Mouse (Mus musculus): ENCODE data around the gene Brip1. TPM values are rescaled to one million over a fixed set of nuclear protein-coding genes. Genes with fewer than 3 reads are reported as not detected.
A peak's percentile ranks its signal among the peaks of the same experiment; 100 is the strongest.

Gene Brip1
- polyA plus RNA-seq, 1 experiment from 2014 or later: 8.4 TPM

DNA sequence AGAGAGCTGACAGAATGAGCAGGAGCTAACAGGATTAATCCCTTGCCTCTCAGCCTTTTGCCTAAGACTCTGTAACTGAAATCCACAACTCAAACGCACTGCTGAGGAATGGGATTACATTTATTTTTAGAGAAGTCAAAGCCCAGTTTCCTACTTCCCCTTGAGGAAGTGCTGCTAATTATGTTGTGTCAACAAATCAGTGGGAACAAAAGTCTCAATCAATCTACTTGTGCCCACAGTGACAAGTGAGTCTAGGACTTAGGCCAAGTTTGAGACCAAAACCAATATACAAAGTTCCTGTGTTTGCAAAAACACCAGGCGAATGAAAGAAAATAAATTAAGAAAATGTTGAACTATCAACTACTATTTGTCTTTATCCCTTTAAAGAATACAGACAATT, 101.7 kb downstream of the Brip1 start:
- Histone ChIP-seq H3K36me3 (peaks cover 13% of the 10 kb centered on the region), H3K27me3 (no peaks in the 10 kb centered on the region), H3K27ac (no peak overlapping the region), H3K9me3 (no peaks in the 10 kb centered on the region), H3K9ac (no peak overlapping the region), H3K4me1 (no peaks in the 10 kb centered on the region), H3K4me2 (replicated peaks) (no peak overlapping the region), H3K4me3 (no peak overlapping the region)
- WGBS: 64% methylated on average over 2 of the region's 2 CpGs
- ATAC-seq (ENCODE audit: low FRiP score, low read depth): no peak

DNA sequence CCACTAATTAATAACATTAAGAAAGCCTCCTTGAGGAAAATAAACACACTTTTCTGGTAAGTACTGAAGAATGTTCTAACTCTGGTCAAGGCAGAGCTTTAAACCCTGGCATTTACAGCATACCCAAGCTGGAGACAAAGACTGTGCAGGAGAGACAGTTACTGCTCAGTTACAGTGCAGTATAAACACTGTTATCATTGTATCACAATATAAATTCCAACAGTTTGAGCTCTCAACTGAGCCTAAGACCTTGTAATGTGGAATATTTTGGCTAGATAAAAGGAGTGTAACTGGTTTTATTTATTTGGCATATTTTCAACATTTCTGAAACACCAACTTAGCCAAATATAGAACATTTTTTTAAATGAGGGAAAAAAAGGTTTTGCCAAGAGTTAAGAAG, 112.2 kb downstream of the Brip1 start:
- no peaks in the 10 kb centered on the region for H3K9me3 ChIP-seq
- H3K36me3 ChIP-seq: no peaks in the 10 kb centered on the region
- no peak overlapping the region for H3K4me3 ChIP-seq
- 0 out of 2 replicates have a peak, but pooled peaks cover 2% of the 10 kb centered on the region for H3K4me1 ChIP-seq
- H3K27me3 ChIP-seq: no peaks in the 10 kb centered on the region
- no peak for ATAC-seq (ENCODE audit: low FRiP score, low read depth)
- no peak overlapping the region for H3K27ac ChIP-seq
- H3K9ac ChIP-seq: no peak overlapping the region
- no peak overlapping the region for H3K4me2 ChIP-seq (replicated peaks)

DNA sequence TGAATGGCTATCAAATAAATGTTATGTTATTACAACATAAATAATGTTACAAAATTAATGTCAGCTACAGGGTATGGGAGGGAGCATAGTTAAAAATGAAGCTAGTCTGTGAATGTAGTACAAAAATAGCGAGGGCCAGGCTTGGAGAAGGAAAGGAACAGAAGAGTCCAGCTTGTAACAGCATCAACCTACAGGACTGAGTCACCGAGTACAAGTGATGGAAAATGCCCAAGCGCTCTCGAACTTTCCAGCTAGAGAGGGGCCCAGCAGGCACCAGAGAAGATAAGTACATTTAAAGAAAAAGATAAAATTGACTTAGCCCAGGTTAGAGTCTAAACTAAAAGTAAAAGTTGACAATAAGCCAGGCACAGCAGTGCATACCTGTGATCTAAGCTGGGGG, 116.5 kb downstream of the Brip1 start:
- no peak overlapping the region for H3K27ac ChIP-seq
- no peak overlapping the region for H3K4me3 ChIP-seq
- 0 out of 2 replicates have a peak, but pooled peaks cover 2% of the 10 kb centered on the region for H3K4me1 ChIP-seq
- H3K9ac ChIP-seq: no peak overlapping the region
- WGBS: 86% methylated on average over 4 of the region's 4 CpGs
- no peak for ATAC-seq (ENCODE audit: low FRiP score, low read depth)
- H3K4me2 ChIP-seq (replicated peaks): no peak overlapping the region
- H3K36me3 ChIP-seq: no peaks in the 10 kb centered on the region; the same call in 1 of the 2 replicates
- no peaks in the 10 kb centered on the region for H3K9me3 ChIP-seq
- H3K27me3 ChIP-seq: no peaks in the 10 kb centered on the region

DNA sequence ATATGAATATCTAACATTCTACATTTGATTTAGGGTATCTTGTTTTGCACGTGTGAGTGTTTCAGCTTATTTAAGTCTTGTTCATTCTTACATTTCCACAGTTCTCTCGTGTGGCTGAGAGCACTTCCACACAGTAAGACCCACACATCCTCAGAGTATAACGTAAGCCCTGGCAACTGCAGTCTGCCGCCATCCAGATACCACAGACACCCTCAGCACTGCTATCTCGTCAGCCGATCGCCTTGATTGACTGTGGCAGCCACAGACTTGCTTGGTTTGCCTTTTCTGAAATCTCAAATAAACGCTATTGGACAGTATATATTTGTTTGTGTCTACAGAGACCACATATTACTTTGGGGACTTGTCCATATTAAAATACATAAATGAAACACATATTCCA, 123.0 kb downstream of the Brip1 start:
- no peaks in the 10 kb centered on the region; the same call in 1 of the 2 replicates for H3K9me3 ChIP-seq
- H3K27ac ChIP-seq: no peak overlapping the region
- WGBS: 85% methylated on average over 8 of the region's 8 CpGs
- no peak overlapping the region for H3K4me3 ChIP-seq
- H3K27me3 ChIP-seq: no peaks in the 10 kb centered on the region
- H3K9ac ChIP-seq: no peak overlapping the region
- H3K4me1 ChIP-seq: no peaks in the 10 kb centered on the region
- no peak overlapping the region for H3K4me2 ChIP-seq (replicated peaks)
- no peak for ATAC-seq (ENCODE audit: low FRiP score, low read depth)
- H3K36me3 ChIP-seq: peaks cover 12% of the 10 kb centered on the region

DNA sequence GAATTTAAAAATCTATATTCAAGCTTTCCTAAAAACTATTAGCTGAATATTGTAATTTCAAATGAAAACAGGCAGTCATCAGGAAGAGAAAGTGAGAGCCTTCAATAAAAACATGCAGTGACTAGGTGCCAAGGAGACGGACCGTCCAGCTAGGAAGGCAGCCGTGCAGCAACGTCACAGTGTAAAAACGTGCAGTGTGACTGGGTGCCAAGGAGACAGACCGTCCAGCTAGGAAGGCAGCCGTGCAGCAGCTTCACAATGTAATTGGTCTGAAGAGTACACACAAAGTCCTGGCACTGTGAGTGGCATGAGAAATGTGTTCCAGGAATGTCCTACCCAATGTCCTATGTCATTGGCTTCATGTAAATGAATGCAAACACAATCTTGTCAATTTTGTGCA, 124.0 kb downstream of the Brip1 start:
- Histone ChIP-seq H3K4me2 (replicated peaks) (no peak overlapping the region), H3K9me3 (no peaks in the 10 kb centered on the region; the same call in 1 of the 2 replicates), H3K9ac (no peak overlapping the region), H3K27me3 (no peaks in the 10 kb centered on the region), H3K4me1 (no peaks in the 10 kb centered on the region), H3K4me3 (no peak overlapping the region), H3K36me3 (peaks cover 12% of the 10 kb centered on the region), H3K27ac (no peak overlapping the region)
- WGBS: 86% methylated on average over 7 of the region's 7 CpGs
- no peak for ATAC-seq (ENCODE audit: low FRiP score, low read depth)

DNA sequence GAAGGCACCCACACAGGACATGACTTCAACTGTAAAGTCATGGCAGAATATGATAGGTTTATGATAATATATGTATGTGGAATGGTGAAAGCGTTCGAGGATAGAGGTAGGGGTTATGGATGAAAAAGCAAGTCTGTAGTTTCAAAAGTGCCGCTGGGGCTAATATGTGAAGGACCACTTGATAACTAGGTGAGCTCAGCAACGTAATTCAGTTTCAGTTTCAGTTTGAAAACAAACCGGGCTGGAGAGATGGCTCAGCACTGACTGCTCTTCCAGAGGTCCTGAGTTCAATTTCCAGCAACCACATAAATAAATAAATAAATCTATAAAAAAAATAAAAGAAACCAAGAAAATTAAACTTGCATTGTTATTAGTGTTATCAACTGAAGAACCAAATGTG, 124.6 kb downstream of the Brip1 start:
- Histone ChIP-seq H3K36me3 (peaks cover 12% of the 10 kb centered on the region), H3K27ac (no peak overlapping the region), H3K27me3 (no peaks in the 10 kb centered on the region), H3K4me3 (no peak overlapping the region), H3K4me2 (replicated peaks) (no peak overlapping the region), H3K9me3 (no peaks in the 10 kb centered on the region; the same call in 1 of the 2 replicates), H3K4me1 (no peaks in the 10 kb centered on the region), H3K9ac (no peak overlapping the region)
- ATAC-seq (ENCODE audit: low FRiP score, low read depth): no peak
- 91% methylated on average over 5 of the region's 5 CpGs for WGBS

DNA sequence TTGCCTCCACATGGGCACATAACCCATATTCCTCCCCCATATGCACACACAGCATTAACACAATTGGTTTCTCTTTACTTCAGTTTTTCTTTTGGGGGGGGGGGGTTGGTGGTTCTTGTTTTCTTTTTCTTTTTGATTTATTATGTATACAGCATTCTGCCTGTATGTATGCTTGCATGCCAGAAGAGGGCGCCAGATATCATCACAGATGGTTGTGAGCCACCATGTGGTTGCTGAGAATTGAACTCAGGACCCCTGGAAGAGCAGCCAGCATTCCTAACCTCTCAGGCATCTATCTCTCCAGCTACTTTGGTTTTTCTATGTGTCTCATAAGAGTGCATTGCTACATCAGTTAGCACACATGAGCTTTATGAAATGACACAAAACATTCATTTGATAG, 125.6 kb downstream of the Brip1 start:
- H3K4me1 ChIP-seq: no peaks in the 10 kb centered on the region
- no peaks in the 10 kb centered on the region for H3K27me3 ChIP-seq
- H3K4me2 ChIP-seq (replicated peaks): no peak overlapping the region
- no peak for ATAC-seq (ENCODE audit: low FRiP score, low read depth)
- 76% methylated on average over 1 of the region's 1 CpGs for WGBS
- H3K27ac ChIP-seq: no peak overlapping the region
- H3K9me3 ChIP-seq: no peaks in the 10 kb centered on the region; the same call in 1 of the 2 replicates
- H3K36me3 ChIP-seq: peaks cover 12% of the 10 kb centered on the region
- H3K4me3 ChIP-seq: no peak overlapping the region
- H3K9ac ChIP-seq: no peak overlapping the region

DNA sequence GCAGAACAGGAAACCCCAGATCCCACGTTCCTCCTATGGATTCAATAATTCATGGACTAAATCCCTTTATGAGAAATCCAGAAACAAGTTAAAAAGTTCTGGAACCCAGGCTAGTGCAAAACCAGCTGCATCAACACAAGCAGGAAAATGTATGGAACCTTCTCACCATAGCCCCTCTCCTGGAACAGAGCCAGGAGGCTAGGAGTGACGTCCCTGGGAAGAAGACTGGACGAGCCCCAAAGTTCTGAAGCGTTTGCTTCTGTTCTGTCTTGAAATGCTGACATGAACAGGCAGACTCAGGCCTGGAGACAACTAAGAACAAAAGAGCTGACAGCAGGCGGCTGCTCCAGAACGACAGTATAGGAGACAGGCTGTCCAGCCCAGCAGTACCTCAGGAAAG, 132.3 kb downstream of the Brip1 start:
- Histone ChIP-seq H3K36me3 (peaks cover 5% of the 10 kb centered on the region), H3K4me1 (peaks cover 11% of the 10 kb centered on the region), H3K27ac (peak overlapping the region; percentile 66; the same call in 1 of the 2 replicates), H3K9me3 (no peaks in the 10 kb centered on the region), H3K27me3 (no peaks in the 10 kb centered on the region), H3K4me3 (no peak overlapping the region), H3K9ac (no peak overlapping the region), H3K4me2 (replicated peaks) (no peak overlapping the region)
- peak; percentile 48; the same call in 1 of the 2 replicates for ATAC-seq (ENCODE audit: low FRiP score, low read depth)
- WGBS: 32% methylated on average over 6 of the region's 6 CpGs

DNA sequence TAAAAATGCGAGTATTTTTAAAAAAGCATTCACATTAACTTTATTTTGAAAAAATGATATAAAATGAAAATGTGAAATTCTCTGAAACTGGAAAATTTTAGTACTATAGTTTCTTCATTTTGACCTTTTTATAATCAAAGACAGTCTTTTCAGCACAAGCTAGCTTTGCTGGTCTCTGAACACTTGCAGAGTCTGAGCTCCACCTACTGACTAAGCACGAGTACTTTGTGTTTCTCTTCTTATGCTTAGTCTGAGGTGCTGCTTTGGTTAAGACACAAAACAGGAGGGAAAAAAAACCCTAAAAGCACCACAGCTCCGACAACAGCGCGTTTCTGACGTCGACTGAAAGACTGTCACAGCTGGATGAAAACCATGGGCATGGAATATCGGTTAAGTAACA, 133.8 kb downstream of the Brip1 start:
- Histone ChIP-seq H3K4me2 (replicated peaks) (no peak overlapping the region), H3K4me3 (no peak overlapping the region), H3K36me3 (peaks cover 7% of the 10 kb centered on the region), H3K4me1 (peaks cover 11% of the 10 kb centered on the region), H3K27ac (no peak overlapping the region), H3K9me3 (no peaks in the 10 kb centered on the region), H3K27me3 (no peaks in the 10 kb centered on the region), H3K9ac (no peak overlapping the region)
- WGBS: 64% methylated on average over 8 of the region's 8 CpGs
- ATAC-seq (ENCODE audit: low FRiP score, low read depth): no peak

DNA sequence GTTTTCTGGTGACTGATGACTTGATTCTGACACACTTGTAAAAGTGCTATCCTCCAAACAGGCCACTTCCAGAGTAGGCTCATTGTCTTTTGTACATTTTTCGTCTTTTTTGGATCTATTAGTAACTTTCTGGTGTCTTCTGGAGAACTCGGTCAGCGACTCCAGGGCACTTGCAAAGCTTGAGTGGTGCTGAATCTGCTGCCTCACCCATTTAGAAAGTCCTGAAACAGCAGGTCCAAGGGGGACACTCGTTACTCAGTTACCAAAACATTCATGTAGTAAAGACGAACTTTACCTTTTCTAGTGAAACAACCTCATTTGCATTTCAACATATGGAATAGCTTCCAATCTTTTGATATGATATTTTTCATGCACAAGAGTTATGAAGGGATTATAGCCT, 136.1 kb downstream of the Brip1 start:
- no peak overlapping the region for H3K4me2 ChIP-seq (replicated peaks)
- no peak overlapping the region for H3K27ac ChIP-seq
- H3K4me1 ChIP-seq: peaks cover 11% of the 10 kb centered on the region
- no peak overlapping the region for H3K9ac ChIP-seq
- no peak for ATAC-seq (ENCODE audit: low FRiP score, low read depth)
- 83% methylated on average over 5 of the region's 5 CpGs for WGBS
- H3K36me3 ChIP-seq: peaks cover 7% of the 10 kb centered on the region
- no peaks in the 10 kb centered on the region for H3K27me3 ChIP-seq
- no peak overlapping the region for H3K4me3 ChIP-seq
- H3K9me3 ChIP-seq: no peaks in the 10 kb centered on the region

DNA sequence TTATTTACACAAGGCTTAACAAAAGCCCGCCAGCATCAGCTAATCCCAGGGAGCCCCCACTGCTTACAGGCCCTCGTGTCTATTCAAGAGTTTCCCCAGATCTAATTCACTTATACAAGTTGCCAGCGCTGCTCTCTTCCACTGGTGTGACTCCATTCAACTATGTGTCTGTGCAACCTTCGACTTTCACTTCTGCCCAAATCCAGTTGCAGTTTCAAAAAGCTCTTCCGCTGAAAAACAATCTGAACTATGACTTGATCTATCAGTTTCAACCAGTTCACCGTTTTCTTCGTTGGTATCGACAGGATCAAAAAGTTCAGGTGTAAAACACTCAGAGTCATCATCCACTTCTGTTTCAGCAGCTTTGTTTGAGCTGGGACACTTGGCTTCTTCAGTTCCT, 139.8 kb downstream of the Brip1 start:
- Histone ChIP-seq H3K9me3 (no peaks in the 10 kb centered on the region), H3K9ac (no peak overlapping the region), H3K27me3 (no peaks in the 10 kb centered on the region), H3K4me2 (replicated peaks) (no peak overlapping the region), H3K4me1 (no peaks in the 10 kb centered on the region), H3K27ac (no peak overlapping the region), H3K36me3 (peaks cover 7% of the 10 kb centered on the region), H3K4me3 (no peak overlapping the region)
- WGBS: 92% methylated on average over 8 of the region's 8 CpGs
- ATAC-seq (ENCODE audit: low FRiP score, low read depth): no peak

DNA sequence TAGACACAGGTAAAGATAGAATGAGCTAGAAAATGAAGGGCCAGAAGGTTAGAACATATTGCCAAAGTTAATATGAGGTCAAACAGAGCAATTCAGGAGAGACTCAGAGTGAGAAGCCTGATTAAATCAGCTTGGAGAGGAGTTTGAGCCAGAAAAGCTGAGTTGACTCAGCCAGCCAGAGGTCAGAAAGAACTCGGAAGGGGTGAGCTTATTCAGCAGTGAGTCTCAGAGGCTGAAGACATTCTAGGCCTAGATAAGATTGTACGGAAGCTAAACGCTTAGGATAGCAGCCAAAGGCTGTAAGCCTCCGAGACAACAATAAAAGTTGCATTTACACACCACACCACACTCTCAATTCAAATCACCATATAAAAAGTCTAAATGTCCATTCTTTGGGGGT, 141.9 kb downstream of the Brip1 start:
- Histone ChIP-seq H3K4me3 (no peak overlapping the region), H3K9me3 (no peaks in the 10 kb centered on the region), H3K4me2 (replicated peaks) (no peak overlapping the region), H3K36me3 (peaks cover 5% of the 10 kb centered on the region), H3K27ac (no peak overlapping the region), H3K4me1 (no peaks in the 10 kb centered on the region), H3K27me3 (no peaks in the 10 kb centered on the region), H3K9ac (no peak overlapping the region)
- 84% methylated on average over 4 of the region's 4 CpGs for WGBS
- no peak for ATAC-seq (ENCODE audit: low FRiP score, low read depth)

DNA sequence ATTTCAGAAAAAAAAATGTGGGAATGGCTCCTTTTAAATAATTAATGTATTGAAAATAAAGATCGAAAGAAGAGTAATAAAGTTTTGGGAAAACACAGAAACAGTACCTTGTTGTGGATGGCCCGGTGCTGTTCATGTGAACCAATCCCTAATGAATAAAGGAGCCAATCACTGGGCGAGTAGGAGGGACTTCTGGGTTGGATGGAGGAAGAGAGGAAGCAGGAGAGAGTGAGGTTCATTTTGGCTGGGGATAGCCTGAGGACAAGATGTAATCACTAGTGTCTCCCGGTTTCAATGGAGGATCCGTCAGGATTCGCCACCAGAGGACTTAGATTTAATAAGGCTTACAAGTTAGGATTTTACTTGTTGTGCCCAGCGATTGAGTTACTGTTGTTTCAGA, 145.2 kb downstream of the Brip1 start:
- no peaks in the 10 kb centered on the region for H3K27me3 ChIP-seq
- ATAC-seq (ENCODE audit: low FRiP score, low read depth): no peak
- no peak overlapping the region for H3K4me2 ChIP-seq (replicated peaks)
- no peak overlapping the region for H3K4me3 ChIP-seq
- 79% methylated on average over 7 of the region's 7 CpGs for WGBS
- H3K9me3 ChIP-seq: no peaks in the 10 kb centered on the region
- no peak overlapping the region for H3K9ac ChIP-seq
- H3K4me1 ChIP-seq: peaks cover 8% of the 10 kb centered on the region; the same call in 1 of the 2 replicates
- H3K27ac ChIP-seq: no peak overlapping the region
- no peaks in the 10 kb centered on the region for H3K36me3 ChIP-seq

All from limb, embryonic 13.5 days (tissue).